Mouse (Mus musculus): ENCODE results near the gene Usp16.
A peak's percentile ranks its signal among the peaks of the same experiment; 100 is the strongest.

The Usp16 gene

GRCm38 (mm10) chr16:87454419-87455179 lies at the start of gene Usp16:
Usp16 (plus strand) TSS chr16:87454703.
- DNase-seq: peak; percentile 92

- peak; percentile 7 for DNase-seq
These were observed 49.5 kb upstream of the Usp16 start for GRCm38 (mm10) chr16:87405001-87405400.

GRCm38 (mm10) chr16:87420662-87421061 lies 33.8 kb upstream of the Usp16 start:
- no peak for DNase-seq

GRCm38 (mm10) chr16:87427516-87427915 lies 27.0 kb upstream of the Usp16 start:
- DNase-seq: no peak

GRCm38 (mm10) chr16:87432033-87432814 lies 22.3 kb upstream of the Usp16 start, which contains the start of gene Ltn1:
Ltn1 (minus strand) TSS chr16:87432612.
- DNase-seq: peak; percentile 96

- no peak for DNase-seq
These were observed 20.2 kb upstream of the Usp16 start for GRCm38 (mm10) chr16:87434266-87434665.

- no peak for DNase-seq
These were observed 19.6 kb upstream of the Usp16 start for GRCm38 (mm10) chr16:87434946-87435345.

- no peak for DNase-seq
These were observed 18.9 kb upstream of the Usp16 start for GRCm38 (mm10) chr16:87435411-87436205.

GRCm38 (mm10) chr16:87437096-87437495 lies 17.4 kb upstream of the Usp16 start:
- DNase-seq: no peak

GRCm38 (mm10) chr16:87438697-87439096 lies 15.8 kb upstream of the Usp16 start:
- no peak for DNase-seq

- peak; percentile 94 for DNase-seq
These were observed 14.3 kb upstream of the Usp16 start, which contains the start of gene Rwdd2b for GRCm38 (mm10) chr16:87440184-87440686. Rwdd2b (minus strand) TSS chr16:87440573.

- peak; percentile 34 for DNase-seq
These were observed 13.4 kb upstream of the Usp16 start for GRCm38 (mm10) chr16:87441089-87441488.

GRCm38 (mm10) chr16:87442291-87442690 lies 12.2 kb upstream of the Usp16 start:
- DNase-seq: no peak

- no peak for DNase-seq
These were observed 11.3 kb upstream of the Usp16 start for GRCm38 (mm10) chr16:87443245-87443644.

GRCm38 (mm10) chr16:87444071-87444470 lies 10.4 kb upstream of the Usp16 start:
- DNase-seq: no peak

GRCm38 (mm10) chr16:87445110-87445509 lies 9.4 kb upstream of the Usp16 start:
- DNase-seq: no peak

GRCm38 (mm10) chr16:87445528-87445927 lies 9.0 kb upstream of the Usp16 start:
- DNase-seq: no peak

- no peak for DNase-seq
These were observed 1.3 kb upstream of the Usp16 start for GRCm38 (mm10) chr16:87453226-87453625.

GRCm38 (mm10) chr16:87455180-87455611 lies 693 bp downstream of the Usp16 start:
- no peak for DNase-seq

- DNase-seq: no peak
These were observed 4.2 kb downstream of the Usp16 start for GRCm38 (mm10) chr16:87458752-87459151.

- DNase-seq: no peak
These were observed 16.1 kb downstream of the Usp16 start for GRCm38 (mm10) chr16:87470579-87470978.

GRCm38 (mm10) chr16:87484367-87484766 lies 29.9 kb downstream of the Usp16 start:
- DNase-seq: no peak

GRCm38 (mm10) chr16:87486739-87487138 lies 32.2 kb downstream of the Usp16 start:
- no peak for DNase-seq

All from thymus, postnatal 25 days (tissue).